Mouse (Mus musculus) testis, adult 2 months (tissue): ENCODE measurements around the gene Myo1c. TPM values are rescaled to one million over a fixed set of nuclear protein-coding genes. Genes with fewer than 3 reads are reported as not detected.

Experiments
- H3K27ac ChIP-seq: fragments of 200-500 bp; 2 replicates; pipeline ENCODE4 v1.5.1; 2012; ENCODE audit warnings: low read depth, low read length; ENCODE audit not compliant: control insufficient read depth, insufficient read depth
- H3K27me3 ChIP-seq: fragments of 200-500 bp; 2 replicates; pipeline ENCODE4 v1.6.1; 2012; ENCODE audit warnings: mild to moderate bottlenecking, low read length, moderate library complexity; ENCODE audit not compliant: control insufficient read depth, insufficient read depth
- H3K36me3 ChIP-seq: fragments of 200-500 bp; 2 replicates; pipeline ENCODE4 v1.6.1; 2012; ENCODE audit warnings: mild to moderate bottlenecking, low read length; ENCODE audit not compliant: control insufficient read depth, insufficient read depth
- H3K4me1 ChIP-seq: fragments of 200-500 bp; 2 replicates; pipeline ENCODE4 v1.6.1; 2012; ENCODE audit warnings: low read length; ENCODE audit not compliant: control insufficient read depth, insufficient read depth
- H3K4me3 ChIP-seq: fragments of 200-500 bp; 2 replicates; pipeline ENCODE4 v1.5.1; 2012; ENCODE audit warnings: low read depth, mild to moderate bottlenecking, low read length, moderate library complexity, mixed read lengths; ENCODE audit not compliant: control insufficient read depth
- CTCF ChIP-seq: fragments of 200-500 bp; IDR thresholded peaks from 2 replicates; pipeline ENCODE4 v1.5.1; 2012; ENCODE audit warnings: low read depth, mild to moderate bottlenecking, inconsistent platforms, low read length, moderate library complexity; ENCODE audit not compliant: control insufficient read depth, insufficient read depth, insufficient replicate concordance
- POLR2A ChIP-seq: fragments of 200-500 bp; IDR thresholded peaks from 2 replicates; pipeline ENCODE4 v1.6.1; 2012; ENCODE audit warnings: low read depth, mild to moderate bottlenecking, inconsistent platforms, low read length, moderate library complexity; ENCODE audit not compliant: control insufficient read depth
- polyA plus RNA-seq: library from polyadenylated mRNA; depleted of rRNA; stranded (reverse); fragments of >200 nt; gene quantifications from 2 replicates; pipeline ENCODE4 v1.2.3, GENCODE M21; 2012; rRNA removed

The Myo1c gene
- 41.3 and 48.7 TPM in 2 replicates for polyA plus RNA-seq

DNA sequence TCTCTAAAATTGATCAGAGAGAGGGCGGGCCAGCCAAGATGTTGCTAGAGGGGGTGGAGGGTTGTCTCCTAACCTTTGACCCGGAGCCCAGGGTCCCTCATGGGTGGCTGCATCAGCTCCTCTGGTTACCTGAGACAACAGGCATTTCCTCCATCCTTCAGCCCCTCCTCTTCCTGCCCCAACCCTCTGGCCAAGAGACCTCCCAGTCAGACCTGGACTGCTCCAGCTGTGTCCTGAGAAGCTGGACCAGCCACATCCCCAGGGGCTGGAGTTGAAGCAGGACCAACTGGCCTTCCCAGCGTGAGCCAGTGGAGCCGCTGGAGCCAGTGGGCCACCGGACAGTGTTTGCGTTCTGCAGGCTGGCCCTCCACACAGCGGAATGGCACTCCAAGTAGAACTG lies at the start of gene Myo1c:
TSS of gene Myo1c (plus strand) at position 194 of the 400 bp plus-strand sequence.
- no peaks in the 10 kb centered on the region for H3K27me3 ChIP-seq
- TF ChIP-seq POLR2A (no peak), CTCF (no peak)
- H3K36me3 ChIP-seq, result no peaks in the 10 kb centered on the region
- peaks cover 46% of the 10 kb centered on the region for H3K4me1 ChIP-seq
- H3K27ac ChIP-seq, result peak within 1 kb of the TSS; percentile 59
- H3K4me3 ChIP-seq, result peak within 1 kb of the TSS; percentile 90

DNA sequence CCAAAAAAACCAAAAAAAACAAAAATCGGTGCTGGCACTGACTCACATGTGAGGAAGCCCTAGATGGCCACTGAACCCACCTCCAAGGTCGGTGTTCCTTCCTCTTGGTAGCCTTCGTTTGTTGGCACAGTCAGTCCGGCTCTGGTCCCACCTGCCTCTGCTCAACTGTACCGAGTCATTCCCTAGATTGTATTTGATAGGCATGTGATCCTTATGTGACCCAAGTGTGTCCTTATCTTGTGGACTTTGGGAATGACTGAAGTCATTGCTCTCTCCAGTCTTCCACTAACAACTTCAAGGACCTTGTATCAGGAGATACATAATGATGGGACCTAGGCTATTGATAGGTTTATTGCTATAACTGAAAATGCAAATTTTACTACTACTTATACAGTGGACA lies 45.5 kb upstream of the Myo1c start:
- peaks cover 1% of the 10 kb centered on the region for H3K36me3 ChIP-seq
- no peaks in the 10 kb centered on the region for H3K4me1 ChIP-seq
- H3K27me3 ChIP-seq, result no peaks in the 10 kb centered on the region
- no peak overlapping the region for H3K4me3 ChIP-seq
- TF ChIP-seq POLR2A (no peak), CTCF (no peak)
- no peak overlapping the region for H3K27ac ChIP-seq

DNA sequence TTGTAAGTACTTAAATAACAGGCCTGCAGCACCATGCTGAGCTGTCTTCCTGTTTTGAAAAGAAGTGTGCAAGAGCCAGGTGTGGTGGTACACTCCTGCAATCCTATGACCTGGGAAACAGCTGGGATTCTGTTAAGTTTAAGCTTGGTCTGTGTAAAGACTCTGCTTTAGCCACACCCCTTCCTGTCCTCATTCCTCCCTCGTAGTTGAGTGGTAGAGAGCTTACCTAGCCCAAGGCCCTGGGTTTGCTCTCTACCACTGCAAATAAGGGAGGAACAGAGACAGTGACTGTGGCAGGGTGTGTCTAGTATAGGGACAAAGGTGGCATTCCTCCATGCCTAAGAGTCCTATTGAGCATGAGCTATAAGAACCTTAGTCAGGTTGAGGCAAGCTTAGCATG lies 45.0 kb upstream of the Myo1c start:
- no peak overlapping the region for H3K27ac ChIP-seq
- no peaks in the 10 kb centered on the region for H3K4me1 ChIP-seq
- no peaks in the 10 kb centered on the region for H3K27me3 ChIP-seq
- TF ChIP-seq POLR2A, result no peak
- TF ChIP-seq CTCF, result no peak
- H3K36me3 ChIP-seq, result no peaks in the 10 kb centered on the region
- H3K4me3 ChIP-seq, result no peak overlapping the region

DNA sequence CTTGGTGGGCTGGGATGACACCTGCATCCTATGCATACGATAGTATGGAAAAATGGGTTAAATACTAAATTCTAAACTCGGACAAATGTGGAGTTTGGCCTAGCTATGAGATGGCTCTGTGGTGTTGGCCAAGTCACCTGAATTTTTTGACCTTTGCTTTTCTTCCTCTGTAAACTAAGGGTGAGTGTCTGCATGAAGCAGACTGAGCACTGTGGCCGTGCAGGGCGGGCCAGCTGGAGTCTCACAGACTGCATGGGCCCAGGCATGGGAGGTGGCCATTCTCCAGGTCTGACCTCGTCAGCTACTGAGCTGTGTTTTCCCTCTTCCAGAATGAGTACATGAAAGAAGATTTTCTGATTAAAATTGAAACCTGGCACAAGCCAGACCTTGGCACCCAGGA lies 41.5 kb upstream of the Myo1c start:
- H3K4me3 ChIP-seq, result no peak overlapping the region
- no peaks in the 10 kb centered on the region for H3K4me1 ChIP-seq
- no peak for TF ChIP-seq CTCF
- TF ChIP-seq POLR2A, result no peak
- no peak overlapping the region for H3K27ac ChIP-seq
- H3K27me3 ChIP-seq, result no peaks in the 10 kb centered on the region
- H3K36me3 ChIP-seq, result no peaks in the 10 kb centered on the region; the same call in 1 of the 2 replicates

DNA sequence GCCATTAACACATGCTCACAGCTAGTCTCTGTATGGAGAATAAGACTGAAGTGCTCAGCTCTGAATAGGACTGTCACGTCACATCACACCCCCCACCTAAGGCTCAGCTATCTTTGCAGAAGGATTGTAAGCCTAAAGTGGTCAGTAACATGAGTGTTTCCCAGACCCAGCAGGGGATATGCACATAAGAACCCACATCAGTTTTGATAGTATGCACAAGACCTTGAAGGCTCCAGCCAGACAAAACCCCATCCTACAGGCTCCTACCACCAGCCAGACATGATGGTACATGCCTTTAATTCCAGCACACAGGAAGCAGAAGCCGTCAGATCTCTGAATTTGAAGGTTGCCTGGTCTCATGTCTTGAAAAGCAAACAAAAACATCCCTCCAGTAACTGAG lies 40.3 kb upstream of the Myo1c start:
- no peak overlapping the region for H3K4me3 ChIP-seq
- no peak overlapping the region for H3K27ac ChIP-seq
- no peaks in the 10 kb centered on the region for H3K4me1 ChIP-seq
- no peak for TF ChIP-seq POLR2A
- no peak for TF ChIP-seq CTCF
- no peaks in the 10 kb centered on the region; the same call in 1 of the 2 replicates for H3K36me3 ChIP-seq
- H3K27me3 ChIP-seq, result no peaks in the 10 kb centered on the region

DNA sequence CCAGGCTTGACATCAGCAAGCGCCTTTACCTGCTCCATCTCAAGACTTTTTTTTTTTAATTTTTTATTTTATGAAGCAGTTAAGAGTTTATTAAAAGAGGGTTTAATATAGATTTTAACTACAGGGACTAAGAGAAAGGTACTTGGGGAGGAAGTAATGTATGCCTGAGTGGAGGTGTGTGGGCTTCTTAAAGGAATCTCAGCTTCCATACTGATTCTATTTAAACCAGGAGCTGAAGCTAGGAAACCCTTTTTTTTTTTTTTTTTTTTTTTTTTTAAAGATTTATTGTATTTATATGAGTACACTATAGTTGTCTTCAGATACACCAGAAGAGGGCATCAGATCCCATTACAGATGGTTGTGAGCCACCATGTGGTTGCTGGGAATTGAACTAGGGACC lies 35.5 kb upstream of the Myo1c start:
- no peak overlapping the region for H3K27ac ChIP-seq
- no peak for TF ChIP-seq POLR2A
- no peaks in the 10 kb centered on the region for H3K4me1 ChIP-seq
- H3K36me3 ChIP-seq, result no peaks in the 10 kb centered on the region; the same call in 1 of the 2 replicates
- H3K27me3 ChIP-seq, result no peaks in the 10 kb centered on the region
- H3K4me3 ChIP-seq, result no peak overlapping the region

DNA sequence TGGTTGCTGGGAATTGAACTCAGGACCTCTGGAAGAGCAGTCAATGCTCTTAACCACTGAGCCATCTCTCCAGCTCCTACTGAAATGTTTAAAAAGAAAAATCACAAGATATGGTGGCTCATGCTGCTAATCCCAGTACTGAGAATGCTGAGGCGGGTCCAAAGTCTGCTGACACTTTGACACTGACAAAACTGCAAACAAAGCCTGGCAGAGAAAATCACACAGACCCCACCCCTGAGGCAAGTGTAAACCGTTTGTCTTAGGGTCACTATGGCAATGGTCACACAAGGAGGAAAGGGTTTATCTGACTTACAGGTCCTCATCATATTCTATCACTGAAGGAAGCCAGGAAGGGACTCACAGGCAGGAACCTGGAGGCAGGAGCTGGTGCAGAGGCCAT lies 34.7 kb upstream of the Myo1c start:
- Histone ChIP-seq H3K36me3 (no peaks in the 10 kb centered on the region; the same call in 1 of the 2 replicates), H3K4me1 (no peaks in the 10 kb centered on the region)
- TF ChIP-seq POLR2A (no peak), CTCF (no peak)

DNA sequence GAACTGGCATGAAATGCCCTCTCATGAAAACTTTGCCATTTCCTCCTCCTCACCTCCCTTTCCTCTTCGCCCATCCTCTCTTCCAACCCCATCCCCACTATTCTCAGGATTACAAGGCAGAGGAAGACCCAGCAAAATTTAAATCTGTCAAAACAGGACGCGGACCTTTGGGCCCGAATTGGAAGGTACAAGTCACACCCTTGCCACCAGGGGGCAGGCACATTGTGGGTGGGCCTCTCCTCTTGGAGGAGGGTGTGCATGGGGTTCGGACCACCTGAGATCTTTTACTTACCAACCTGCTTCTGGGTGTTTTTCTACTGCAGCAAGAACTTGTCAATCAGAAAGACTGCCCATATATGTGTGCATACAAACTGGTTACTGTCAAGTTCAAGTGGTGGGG lies 31.2 kb upstream of the Myo1c start:
- H3K4me1 ChIP-seq, result no peaks in the 10 kb centered on the region
- no peak for TF ChIP-seq POLR2A
- peak; percentile 12; the same call in 1 of the 2 replicates for TF ChIP-seq CTCF
- no peaks in the 10 kb centered on the region for H3K27me3 ChIP-seq
- H3K27ac ChIP-seq, result no peak overlapping the region
- H3K36me3 ChIP-seq, result no peaks in the 10 kb centered on the region; the same call in 1 of the 2 replicates
- H3K4me3 ChIP-seq, result no peak overlapping the region

More for the DNA sequence above, 34.7 kb upstream of the Myo1c start:
- no peaks in the 10 kb centered on the region for H3K27me3 ChIP-seq
- no peak overlapping the region for H3K4me3 ChIP-seq
- no peak overlapping the region for H3K27ac ChIP-seq
